Mouse (Mus musculus) limb, embryonic 14.5 days (tissue): ENCODE measurements at regions not wholly inside any gene's neighbourhood (a gene's known extent, or its start where the extent isn't known, plus 50 kb on each side); places are given as distances from the start of the nearest gene placed in this dataset.

Experiments
- ATAC-seq: fragments of 200-750 bp; cut with Nextera tagmentation; 2 replicates; pipeline ENCODE4 v1.8.0; 2017; ENCODE audit warnings: low read depth, moderate number of reproducible peaks, moderate TSS enrichment; ENCODE audit not compliant: low FRiP score
- DNase-seq: peaks from one replicate; pipeline ENCODE4 v3.0.0-alpha.2; 2015; ENCODE audit warnings: low spot score
- H3K27ac ChIP-seq: fragments of 300-500 bp; sonication (generic); replicated peaks from 2 replicates; pipeline ENCODE4 v1.5.1; 2014; ENCODE audit warnings: low read depth, mild to moderate bottlenecking, low read length, moderate library complexity, mixed read lengths
- H3K27me3 ChIP-seq: fragments of 300-500 bp; sonication (generic); 2 replicates; pipeline ENCODE4 v1.6.1; 2014; ENCODE audit warnings: low read length, mixed read lengths; ENCODE audit not compliant: control insufficient read depth, insufficient read depth
- H3K36me3 ChIP-seq: fragments of 300-500 bp; sonication (generic); 2 replicates; pipeline ENCODE4 v1.6.1; 2014; ENCODE audit warnings: mild to moderate bottlenecking, low read length, moderate library complexity, mixed read lengths; ENCODE audit not compliant: control insufficient read depth, insufficient read depth
- H3K4me1 ChIP-seq: fragments of 300-500 bp; sonication (generic); 2 replicates; pipeline ENCODE4 v1.6.1; 2014; ENCODE audit warnings: antibody characterized with exemption, low read length, mixed read lengths; ENCODE audit not compliant: control insufficient read depth, insufficient read depth
- H3K4me2 ChIP-seq: fragments of 300-500 bp; sonication (generic); replicated peaks from 2 replicates; pipeline ENCODE4 v1.6.1; 2014; ENCODE audit warnings: low read depth, mild to moderate bottlenecking, low read length, moderate library complexity; ENCODE audit not compliant: severe bottlenecking
- H3K4me3 ChIP-seq: fragments of 300-500 bp; sonication (generic); replicated peaks from 2 replicates; pipeline ENCODE4 v1.5.1; 2014; ENCODE audit warnings: low read length
- H3K9ac ChIP-seq: fragments of 300-500 bp; sonication (generic); 2 replicates; pipeline ENCODE4 v1.6.1; 2014; ENCODE audit warnings: mild to moderate bottlenecking, low read depth, low read length, moderate library complexity; ENCODE audit not compliant: severe bottlenecking
- H3K9me3 ChIP-seq: fragments of 300-500 bp; sonication (generic); 2 replicates; pipeline ENCODE4 v1.6.1; 2016; ENCODE audit warnings: low read length; ENCODE audit not compliant: control insufficient read depth
- POLR2A ChIP-seq: fragments of 200-500 bp; IDR thresholded peaks from 2 replicates; pipeline ENCODE4 v1.8.0; 2012; ENCODE audit warnings: inconsistent platforms, mild to moderate bottlenecking, moderate library complexity, borderline replicate concordance; ENCODE audit not compliant: insufficient read depth, insufficient read length; ENCODE audit errors: extremely low read depth
- WGBS: fragments of 180-500 bp; shearing (Covaris S2); extraction: QIAGEN DNeasy Blood & Tissue Kit; methylation state at CpG from one replicate; pipeline ENCODE4 v1.1.7; 2014; 5-methylcytosine and 5-hydroxymethylcytosine counted together

DNA sequence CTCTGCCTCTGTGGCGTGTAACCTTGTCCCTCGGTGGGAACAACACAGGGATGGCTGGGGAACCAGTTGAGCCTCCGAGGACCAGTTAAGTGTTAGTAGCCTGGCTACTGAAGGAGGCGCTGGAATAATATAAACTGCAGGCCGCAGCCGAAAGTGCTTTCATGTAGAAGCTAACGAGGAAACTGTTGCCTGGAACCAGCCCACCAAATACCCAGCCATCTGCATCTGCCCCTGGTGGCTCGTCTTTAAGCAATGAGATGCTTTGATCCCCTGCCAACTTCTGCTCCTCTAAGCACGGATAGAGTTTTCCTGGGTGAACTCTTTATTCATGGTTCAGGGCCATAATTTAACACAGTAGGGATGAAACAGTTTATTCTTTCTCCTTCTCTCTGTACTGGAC is 137.2 kb upstream of the Prok2 start:
- Histone ChIP-seq H3K4me1 (peaks cover 14% of the 10 kb centered on the region), H3K9ac (no peak overlapping the region), H3K36me3 (no peaks in the 10 kb centered on the region), H3K9me3 (no peaks in the 10 kb centered on the region), H3K4me2 (no peak overlapping the region), H3K27me3 (no peaks in the 10 kb centered on the region), H3K4me3 (no peak overlapping the region), H3K27ac (no peak overlapping the region)
- ATAC-seq (no peak), DNase-seq (peak; percentile 68)
- 23% methylated on average over 9 of the region's 9 CpGs for WGBS
- TF ChIP-seq POLR2A: no peak

GRCm38 (mm10) chr6:99857411-99857810 is 131.2 kb upstream of the Prok2 start:
- Histone ChIP-seq H3K36me3 (no peaks in the 10 kb centered on the region), H3K27me3 (no peaks in the 10 kb centered on the region), H3K4me3 (no peak overlapping the region), H3K27ac (no peak overlapping the region), H3K4me2 (no peak overlapping the region), H3K9ac (no peak overlapping the region), H3K4me1 (no peaks in the 10 kb centered on the region), H3K9me3 (no peaks in the 10 kb centered on the region)
- ATAC-seq: no peak
- 74% methylated on average over 6 of the region's 6 CpGs for WGBS
- no peak for DNase-seq
- no peak for TF ChIP-seq POLR2A

GRCm38 (mm10) chr6:99853716-99854115 is 127.5 kb upstream of the Prok2 start:
- 48% methylated on average over 3 of the region's 3 CpGs for WGBS
- ATAC-seq: no peak
- H3K27ac ChIP-seq: no peak overlapping the region

DNA sequence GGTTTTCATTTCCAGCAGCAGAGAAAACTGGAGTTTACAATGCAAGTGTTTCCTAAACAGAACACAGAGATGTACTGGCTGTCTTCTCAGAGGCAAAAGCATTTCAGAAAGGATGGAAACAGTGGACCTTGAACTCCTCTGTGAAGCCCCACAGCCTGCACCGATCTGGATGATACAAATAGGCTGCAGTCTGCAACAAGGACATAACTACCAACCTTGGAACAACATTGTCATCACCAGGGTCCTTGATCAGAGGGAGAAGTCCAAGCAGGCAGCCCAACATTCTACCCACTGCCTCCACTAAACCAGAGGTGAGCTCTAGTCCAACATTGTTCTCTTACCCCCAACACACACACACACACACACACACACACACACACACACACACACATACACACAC is 124.5 kb upstream of the Prok2 start:
- Histone ChIP-seq H3K9ac (no peak overlapping the region), H3K4me2 (no peak overlapping the region), H3K36me3 (no peaks in the 10 kb centered on the region), H3K4me1 (no peaks in the 10 kb centered on the region), H3K4me3 (no peak overlapping the region), H3K27me3 (no peaks in the 10 kb centered on the region), H3K9me3 (no peaks in the 10 kb centered on the region), H3K27ac (no peak overlapping the region)
- DNase-seq (no peak), ATAC-seq (no peak)
- TF ChIP-seq POLR2A: no peak
- WGBS: 93% methylated on average over 1 of the region's 1 CpGs

More at GRCm38 (mm10) chr6:99853716-99854115, 127.5 kb upstream of the Prok2 start:
- H3K4me2 ChIP-seq: no peak overlapping the region
- no peak overlapping the region for H3K4me3 ChIP-seq
- H3K9ac ChIP-seq: no peak overlapping the region
- no peaks in the 10 kb centered on the region for H3K27me3 ChIP-seq
- no peaks in the 10 kb centered on the region for H3K9me3 ChIP-seq
- H3K36me3 ChIP-seq: no peaks in the 10 kb centered on the region
- no peak for DNase-seq
- no peaks in the 10 kb centered on the region for H3K4me1 ChIP-seq
- TF ChIP-seq POLR2A: no peak

GRCm38 (mm10) chr6:99845508-99845846 is 119.3 kb upstream of the Prok2 start:
- no peaks in the 10 kb centered on the region for H3K27me3 ChIP-seq
- 22% methylated on average over 4 of the region's 4 CpGs for WGBS
- H3K4me2 ChIP-seq: no peak overlapping the region
- H3K9ac ChIP-seq: no peak overlapping the region
- no peak overlapping the region for H3K27ac ChIP-seq
- TF ChIP-seq POLR2A: no peak
- ATAC-seq: no peak
- H3K4me3 ChIP-seq: no peak overlapping the region
- peak; percentile 64 for DNase-seq
- H3K4me1 ChIP-seq: peaks cover 10% of the 10 kb centered on the region
- no peaks in the 10 kb centered on the region for H3K36me3 ChIP-seq
- H3K9me3 ChIP-seq: no peaks in the 10 kb centered on the region

DNA sequence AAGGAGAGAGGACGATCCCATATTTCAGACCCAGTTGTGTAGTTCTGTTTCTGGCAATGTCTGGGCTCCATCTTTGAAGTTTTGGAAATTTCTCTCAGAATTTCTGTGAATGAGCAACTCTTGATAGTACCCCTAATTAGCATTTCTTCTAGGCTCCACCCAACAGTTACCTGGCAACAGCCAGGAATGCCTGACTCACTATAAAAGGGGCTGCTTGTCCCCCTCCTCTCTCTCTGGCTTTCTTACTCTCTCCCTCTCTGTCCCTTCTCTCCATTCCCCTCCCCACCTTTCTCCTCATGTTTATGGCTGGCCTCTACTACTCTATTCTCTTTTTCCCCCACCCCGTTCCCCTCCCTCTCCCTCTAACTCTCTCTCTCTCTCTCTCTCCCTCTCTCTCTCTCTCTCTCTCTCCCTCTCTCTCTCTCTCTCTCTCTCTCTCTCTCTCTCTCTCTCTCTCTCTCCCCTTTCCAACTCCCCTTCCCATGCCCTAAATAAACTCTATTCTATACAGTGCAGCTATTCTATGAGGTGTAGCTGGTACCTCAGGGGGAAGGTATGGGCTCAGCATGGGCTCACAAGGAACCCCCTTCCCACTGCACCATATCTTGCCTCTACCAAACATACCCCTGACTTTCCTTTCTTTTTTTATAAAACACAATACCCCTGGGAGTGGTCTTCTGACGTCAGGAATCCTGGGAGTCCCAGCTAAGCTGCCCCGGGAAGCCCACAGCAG is 118.7 kb upstream of the Prok2 start:
- ATAC-seq (no peak), DNase-seq (no peak)
- 27% methylated on average over 4 of the region's 4 CpGs for WGBS
- TF ChIP-seq POLR2A: no peak
- Histone ChIP-seq H3K27ac (no peak overlapping the region), H3K4me1 (peaks cover 10% of the 10 kb centered on the region), H3K9ac (no peak overlapping the region), H3K36me3 (no peaks in the 10 kb centered on the region), H3K27me3 (no peaks in the 10 kb centered on the region), H3K4me3 (no peak overlapping the region), H3K9me3 (no peaks in the 10 kb centered on the region), H3K4me2 (no peak overlapping the region)
